Mouse (Mus musculus): ENCODE results near the gene Igsf9b.
A peak's percentile ranks its signal among the peaks of the same experiment; 100 is the strongest.

Igsf9b gene

GRCm38 (mm10) chr9:27298411-27299285 lies at the start of gene Igsf9b:
Gene Igsf9b, plus strand, starts transcription at chr9:27299204.
- peak; percentile 80 for DNase-seq (ENCODE audit: low read depth, low spot score)

GRCm38 (mm10) chr9:27252034-27252714 lies 46.8 kb upstream of the Igsf9b start:
- DNase-seq (ENCODE audit: low read depth, low spot score): no peak

GRCm38 (mm10) chr9:27256454-27256853 lies 42.5 kb upstream of the Igsf9b start:
- no peak for DNase-seq (ENCODE audit: low read depth, low spot score)

- no peak for DNase-seq (ENCODE audit: low read depth, low spot score)
Measured at GRCm38 (mm10) chr9:27260378-27260947, 38.5 kb upstream of the Igsf9b start.

GRCm38 (mm10) chr9:27261905-27262304 lies 37.1 kb upstream of the Igsf9b start:
- no peak for DNase-seq (ENCODE audit: low read depth, low spot score)

- DNase-seq (ENCODE audit: low read depth, low spot score): no peak
Measured at GRCm38 (mm10) chr9:27265009-27265408, 34.0 kb upstream of the Igsf9b start.

GRCm38 (mm10) chr9:27267878-27268277 lies 31.1 kb upstream of the Igsf9b start:
- no peak for DNase-seq (ENCODE audit: low read depth, low spot score)

GRCm38 (mm10) chr9:27268493-27268892 lies 30.5 kb upstream of the Igsf9b start:
- no peak for DNase-seq (ENCODE audit: low read depth, low spot score)

- DNase-seq (ENCODE audit: low read depth, low spot score): no peak
Measured at GRCm38 (mm10) chr9:27269322-27269721, 29.7 kb upstream of the Igsf9b start.

GRCm38 (mm10) chr9:27269904-27270303 lies 29.1 kb upstream of the Igsf9b start:
- DNase-seq (ENCODE audit: low read depth, low spot score): no peak

- DNase-seq (ENCODE audit: low read depth, low spot score): no peak
Measured at GRCm38 (mm10) chr9:27271899-27272298, 27.1 kb upstream of the Igsf9b start.

GRCm38 (mm10) chr9:27272858-27273257 lies 26.1 kb upstream of the Igsf9b start:
- no peak for DNase-seq (ENCODE audit: low read depth, low spot score)

GRCm38 (mm10) chr9:27276282-27276839 lies 22.6 kb upstream of the Igsf9b start:
- DNase-seq (ENCODE audit: low read depth, low spot score): no peak

- no peak for DNase-seq (ENCODE audit: low read depth, low spot score)
Measured at GRCm38 (mm10) chr9:27277401-27278087, 21.5 kb upstream of the Igsf9b start.

- no peak for DNase-seq (ENCODE audit: low read depth, low spot score)
Measured at GRCm38 (mm10) chr9:27279041-27279440, 20.0 kb upstream of the Igsf9b start.

GRCm38 (mm10) chr9:27280976-27281375 lies 18.0 kb upstream of the Igsf9b start:
- DNase-seq (ENCODE audit: low read depth, low spot score): no peak

GRCm38 (mm10) chr9:27285719-27286249 lies 13.2 kb upstream of the Igsf9b start:
- DNase-seq (ENCODE audit: low read depth, low spot score): no peak

GRCm38 (mm10) chr9:27286296-27286695 lies 12.7 kb upstream of the Igsf9b start:
- DNase-seq (ENCODE audit: low read depth, low spot score): no peak

- DNase-seq (ENCODE audit: low read depth, low spot score): no peak
Measured at GRCm38 (mm10) chr9:27286859-27287258, 12.1 kb upstream of the Igsf9b start.

- no peak for DNase-seq (ENCODE audit: low read depth, low spot score)
Measured at GRCm38 (mm10) chr9:27287419-27287818, 11.6 kb upstream of the Igsf9b start.

GRCm38 (mm10) chr9:27288442-27288841 lies 10.6 kb upstream of the Igsf9b start:
- no peak for DNase-seq (ENCODE audit: low read depth, low spot score)
